Mouse (Mus musculus) G1E (cell line): ENCODE measurements around the gene Qser1.

Experiments
- CTCF ChIP-seq: IDR thresholded peaks from 2 replicates; pipeline ENCODE4 v1.5.1; 2012; ENCODE audit warnings: low read depth, low read length, inconsistent platforms, mixed read lengths
- GATA1 ChIP-seq: IDR thresholded peaks from 2 replicates; pipeline ENCODE4 v1.6.1; 2012; ENCODE audit warnings: borderline replicate concordance, low read length, inconsistent platforms, mixed read lengths
- GATA2 ChIP-seq: IDR thresholded peaks from 2 replicates; pipeline ENCODE4 v1.6.1; 2012; ENCODE audit warnings: low read depth, low read length, inconsistent platforms, borderline replicate concordance
- POLR2AphosphoS5 ChIP-seq: IDR thresholded peaks from 2 replicates; pipeline ENCODE4 v1.6.1; 2012; ENCODE audit warnings: low read depth, low read length, inconsistent platforms; ENCODE audit not compliant: insufficient replicate concordance
- TAL1 ChIP-seq: conservative IDR thresholded peaks from 2 replicates; pipeline ENCODE4 v1.6.1; 2012; ENCODE audit warnings: low read depth, low read length, inconsistent platforms, mixed read lengths

- TF ChIP-seq CTCF: no peak
- no peak for TF ChIP-seq TAL1
- no peak for TF ChIP-seq GATA1
- TF ChIP-seq POLR2AphosphoS5: no peak
- TF ChIP-seq GATA2: no peak
These were observed 102.3 kb downstream of the Qser1 start for GRCm38 (mm10) chr2:104714254-104714691.
